Mouse (Mus musculus) intestine, embryonic 16.5 days (tissue): ENCODE measurements around the gene Ddah2. TPM values are rescaled to one million over a fixed set of nuclear protein-coding genes. Genes with fewer than 3 reads are reported as not detected.

Experiments
- ATAC-seq: fragments of 200-750 bp; cut with Nextera tagmentation; 2 replicates; pipeline ENCODE4 v1.8.0; 2017; ENCODE audit warnings: moderate TSS enrichment, moderate library complexity
- H3K27ac ChIP-seq: fragments of 300-500 bp; sonication (generic); 2 replicates; pipeline ENCODE4 v1.5.1; 2014; ENCODE audit warnings: mild to moderate bottlenecking, low read length
- H3K27me3 ChIP-seq: fragments of 300-500 bp; sonication (generic); replicated peaks from 2 replicates; pipeline ENCODE4 v1.6.1; 2014; ENCODE audit warnings: low read length, control low read depth, mixed read lengths; ENCODE audit not compliant: control insufficient read depth, insufficient read depth
- H3K36me3 ChIP-seq: fragments of 300-500 bp; sonication (generic); 2 replicates; pipeline ENCODE4 v1.6.1; 2014; ENCODE audit warnings: low read length, control low read depth; ENCODE audit not compliant: control insufficient read depth, insufficient read depth
- H3K4me1 ChIP-seq: fragments of 300-500 bp; sonication (generic); 2 replicates; pipeline ENCODE4 v1.6.1; 2014; ENCODE audit warnings: low read length, control low read depth, mixed read lengths; ENCODE audit not compliant: control insufficient read depth, insufficient read depth
- H3K4me2 ChIP-seq: fragments of 300-500 bp; sonication (generic); 2 replicates; pipeline ENCODE4 v1.6.1; 2014; ENCODE audit warnings: low read depth, low read length, control low read depth
- H3K4me3 ChIP-seq: fragments of 300-500 bp; sonication (generic); 2 replicates; pipeline ENCODE4 v1.5.1; 2014; ENCODE audit warnings: mild to moderate bottlenecking, low read length
- H3K9ac ChIP-seq: fragments of 300-500 bp; sonication (generic); 2 replicates; pipeline ENCODE4 v1.6.1; 2014; ENCODE audit warnings: low read depth, low read length
- H3K9me3 ChIP-seq: fragments of 300-500 bp; sonication (generic); 2 replicates; pipeline ENCODE4 v1.6.1; 2016; ENCODE audit warnings: low read length, control low read depth; ENCODE audit not compliant: control insufficient read depth
- WGBS: fragments of 180-500 bp; shearing (Covaris S2); extraction: QIAGEN DNeasy Blood & Tissue Kit; methylation state at CpG from one replicate; pipeline ENCODE4 v1.1.7; 2014; 5-methylcytosine and 5-hydroxymethylcytosine counted together
- polyA plus RNA-seq: library from polyadenylated mRNA; unstranded; fragments of >200 nt; fragmentation: Nextera tagmentation; extraction: Ambion mirVana; gene quantifications from 2 replicates; pipeline ENCODE4 v1.2.1, GENCODE M21; 2015

Gene Ddah2
- polyA plus RNA-seq, 1 experiment from 2014 or later = 170 TPM

DNA sequence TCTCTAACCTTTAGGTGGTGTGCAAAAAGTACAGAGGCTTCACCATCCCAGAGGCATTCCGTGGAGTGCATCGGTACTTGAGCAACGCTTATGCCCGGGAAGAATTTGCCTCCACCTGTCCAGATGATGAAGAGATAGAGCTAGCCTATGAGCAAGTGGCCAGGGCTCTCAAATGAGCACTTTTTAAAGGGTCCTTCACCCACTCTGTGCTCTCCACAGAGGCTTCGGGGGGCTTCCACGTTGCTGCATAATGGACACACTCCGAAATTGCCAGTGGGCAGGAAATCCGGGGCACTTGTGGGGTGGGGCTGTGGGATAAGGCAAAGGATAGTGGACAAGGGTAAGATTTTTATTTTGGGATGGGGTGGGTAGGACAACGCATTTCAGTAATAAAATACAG lies 519 bp upstream of the Ddah2 start:
- ATAC-seq = no peak
- Histone ChIP-seq H3K36me3 (peaks cover 30% of the 10 kb centered on the region), H3K4me3 (no peak overlapping the region), H3K27me3 (no peaks in the 10 kb centered on the region), H3K9me3 (no peaks in the 10 kb centered on the region), H3K4me1 (peaks cover 24% of the 10 kb centered on the region), H3K4me2 (peak overlapping the region; percentile 67; the same call in 1 of the 2 replicates), H3K9ac (0 out of 2 replicates have a peak overlapping the region, but pooled peaks have one; percentile 84), H3K27ac (peak overlapping the region; percentile 45; the same call in 1 of the 2 replicates)
- WGBS = 48% methylated on average over 9 of the region's 9 CpGs

DNA sequence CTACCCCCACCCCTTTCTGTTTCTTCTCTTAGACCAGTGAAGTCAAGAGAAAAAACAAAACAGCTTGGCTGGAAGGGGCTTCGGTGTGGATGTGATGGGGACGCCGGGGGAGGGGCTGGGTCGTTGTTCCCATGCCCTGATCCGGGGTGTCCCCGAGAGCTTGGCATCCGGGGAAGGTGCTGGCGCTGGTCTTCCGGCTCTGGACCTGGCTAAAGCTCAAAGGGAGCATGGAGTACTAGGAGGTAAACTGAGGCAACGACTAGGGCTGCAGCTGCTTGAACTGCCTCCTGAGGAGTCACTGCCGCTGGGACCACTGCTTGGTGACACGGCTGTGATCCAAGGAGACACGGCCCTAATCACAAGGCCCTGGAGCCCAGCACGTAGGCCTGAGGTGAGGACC lies 1.2 kb downstream of the Ddah2 start:
- H3K36me3 ChIP-seq = peaks cover 19% of the 10 kb centered on the region
- peak overlapping the region; percentile 72 for H3K4me3 ChIP-seq
- H3K27me3 ChIP-seq = no peaks in the 10 kb centered on the region
- H3K4me1 ChIP-seq = peaks cover 34% of the 10 kb centered on the region
- 20% methylated on average over 14 of the region's 14 CpGs for WGBS
- H3K9ac ChIP-seq = peak overlapping the region; percentile 84
- H3K27ac ChIP-seq = no peak overlapping the region
- no peaks in the 10 kb centered on the region for H3K9me3 ChIP-seq
- peak overlapping the region; percentile 67 for H3K4me2 ChIP-seq
- no peak for ATAC-seq

- peaks cover 14% of the 10 kb centered on the region for H3K36me3 ChIP-seq
- H3K27me3 ChIP-seq = no peaks in the 10 kb centered on the region
- H3K9me3 ChIP-seq = no peaks in the 10 kb centered on the region
- H3K4me3 ChIP-seq = peak overlapping the region; percentile 72; the same call in 1 of the 2 replicates
- H3K27ac ChIP-seq = no peak overlapping the region
- peak overlapping the region; percentile 67 for H3K4me2 ChIP-seq
- ATAC-seq = no peak
- peak overlapping the region; percentile 84; the same call in 1 of the 2 replicates for H3K9ac ChIP-seq
- H3K4me1 ChIP-seq = peaks cover 38% of the 10 kb centered on the region
- 57% methylated on average over 22 of the region's 22 CpGs for WGBS
Measured at GRCm38 (mm10) chr17:35060737-35061297, 2.0 kb downstream of the Ddah2 start.

- Histone ChIP-seq H3K4me1 (peaks cover 38% of the 10 kb centered on the region), H3K4me3 (no peak overlapping the region), H3K9me3 (no peaks in the 10 kb centered on the region), H3K27ac (no peak overlapping the region), H3K4me2 (no peak overlapping the region), H3K36me3 (peaks cover 9% of the 10 kb centered on the region), H3K27me3 (no peaks in the 10 kb centered on the region), H3K9ac (no peak overlapping the region; the same call in 1 of the 2 replicates)
- WGBS = 75% methylated on average over 8 of the region's 8 CpGs
- ATAC-seq = no peak
Measured at GRCm38 (mm10) chr17:35061299-35061698, 2.5 kb downstream of the Ddah2 start.

- Histone ChIP-seq H3K9ac (no peak overlapping the region), H3K4me3 (no peak overlapping the region), H3K27ac (no peak overlapping the region), H3K4me2 (no peak overlapping the region), H3K4me1 (peaks cover 35% of the 10 kb centered on the region), H3K9me3 (no peaks in the 10 kb centered on the region), H3K27me3 (no peaks in the 10 kb centered on the region), H3K36me3 (no peaks in the 10 kb centered on the region)
- ATAC-seq = no peak
- WGBS = 84% methylated on average over 3 of the region's 3 CpGs
Measured at GRCm38 (mm10) chr17:35063466-35063865, 4.6 kb downstream of the Ddah2 start.

DNA sequence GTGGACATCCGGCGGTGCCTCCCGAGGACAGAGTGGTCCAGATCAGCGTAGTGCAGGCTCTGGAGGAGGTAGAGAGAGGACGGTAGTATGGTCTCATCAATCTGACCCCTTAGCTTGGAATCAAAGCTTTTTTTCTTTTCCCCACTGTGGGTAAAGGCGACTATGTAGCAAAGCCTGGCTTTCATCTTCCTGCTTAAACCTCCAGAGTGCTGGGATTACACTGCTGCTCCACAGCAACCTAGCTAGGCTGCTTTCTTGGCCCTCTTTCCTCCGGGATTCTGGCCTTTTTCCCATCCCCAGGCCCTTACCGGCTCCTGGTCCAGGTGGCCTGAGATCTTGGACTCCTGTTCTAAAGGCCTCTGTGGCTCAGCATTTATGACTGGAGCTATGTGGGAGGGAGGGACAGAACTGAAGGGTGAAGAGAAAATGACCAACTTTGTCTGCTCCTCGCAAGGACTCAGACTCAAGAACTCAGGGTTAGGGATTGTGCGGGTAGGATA lies 5.6 kb downstream of the Ddah2 start:
- no peaks in the 10 kb centered on the region for H3K36me3 ChIP-seq
- no peaks in the 10 kb centered on the region for H3K9me3 ChIP-seq
- no peaks in the 10 kb centered on the region; the same call in 1 of the 2 replicates for H3K27me3 ChIP-seq
- H3K4me1 ChIP-seq = peaks cover 33% of the 10 kb centered on the region
- ATAC-seq = peak; percentile 19
- peak overlapping the region; percentile 50 for H3K4me3 ChIP-seq
- WGBS = 26% methylated on average over 10 of the region's 10 CpGs
- H3K27ac ChIP-seq = peak overlapping the region; percentile 79
- H3K9ac ChIP-seq = peak overlapping the region; percentile 59; the same call in 1 of the 2 replicates
- peak overlapping the region; percentile 69 for H3K4me2 ChIP-seq

GRCm38 (mm10) chr17:35064951-35065947 lies 6.4 kb downstream of the Ddah2 start, which contains the start of gene Ly6g6c:
Ly6g6c (plus strand) TSS chr17:35065388.
- Histone ChIP-seq H3K36me3 (no peaks in the 10 kb centered on the region), H3K4me3 (peak within 1 kb of the TSS; percentile 50), H3K4me1 (peaks cover 29% of the 10 kb centered on the region), H3K27me3 (no peaks in the 10 kb centered on the region; the same call in 1 of the 2 replicates), H3K4me2 (peak within 1 kb of the TSS; percentile 69), H3K27ac (peak within 1 kb of the TSS; percentile 79), H3K9ac (peak within 1 kb of the TSS; percentile 59), H3K9me3 (no peaks in the 10 kb centered on the region)
- peak; percentile 90 for ATAC-seq
- 4% methylated on average over 48 of the region's 48 CpGs for WGBS

DNA sequence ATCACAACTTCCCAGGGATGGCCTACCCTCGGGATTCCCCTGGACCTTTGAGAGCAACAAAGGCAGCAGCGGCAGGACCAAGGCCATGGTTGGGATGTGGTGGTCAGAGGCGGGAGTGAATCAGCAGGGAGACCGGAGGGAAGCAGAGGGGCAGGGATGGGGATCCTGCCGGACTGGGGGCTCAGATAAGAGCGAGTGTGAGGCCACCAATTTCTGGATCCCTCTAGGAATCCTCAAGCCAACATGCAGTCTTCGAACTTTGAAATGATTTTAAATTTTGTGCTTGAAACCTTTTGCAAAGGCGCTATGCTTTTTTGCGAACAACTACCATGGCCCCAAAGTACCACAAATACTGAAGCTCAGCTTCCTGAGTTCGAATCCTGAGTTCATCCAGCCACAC lies 7.2 kb downstream of the Ddah2 start, which contains the start of gene Mpig6b:
TSS of gene Mpig6b (minus strand) at position 101 of the 400 bp plus-strand sequence.
- no peaks in the 10 kb centered on the region for H3K36me3 ChIP-seq

More for the DNA sequence above, 7.2 kb downstream of the Ddah2 start, which contains the start of gene Mpig6b:
- peak within 1 kb of the TSS; percentile 79 for H3K27ac ChIP-seq
- H3K27me3 ChIP-seq = no peaks in the 10 kb centered on the region; the same call in 1 of the 2 replicates
- H3K9me3 ChIP-seq = no peaks in the 10 kb centered on the region
- ATAC-seq = no peak
- peak within 1 kb of the TSS; percentile 59 for H3K9ac ChIP-seq
- WGBS = 63% methylated on average over 10 of the region's 10 CpGs
- H3K4me3 ChIP-seq = peak within 1 kb of the TSS; percentile 50
- H3K4me1 ChIP-seq = peaks cover 23% of the 10 kb centered on the region
- H3K4me2 ChIP-seq = peak within 1 kb of the TSS; percentile 69
